In the genomic region with DNA sequence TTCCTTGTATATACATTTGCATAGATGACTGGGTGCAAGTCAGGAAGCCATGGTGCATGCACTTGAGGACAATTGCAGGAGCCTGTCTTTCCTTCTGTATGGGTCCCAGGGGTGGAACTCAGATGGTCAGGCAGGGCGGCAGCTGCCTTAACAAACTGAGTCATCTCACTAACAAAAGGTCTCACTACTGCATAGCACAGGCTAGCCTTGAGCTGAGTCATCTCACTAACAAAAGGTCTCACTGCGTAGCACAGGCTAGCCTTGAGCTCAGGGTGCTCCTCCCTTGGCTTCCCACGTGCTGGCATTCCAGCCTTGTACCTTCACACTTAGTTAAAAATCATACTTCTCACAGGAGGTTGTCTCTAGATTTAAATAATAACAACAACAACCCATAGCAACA, we compare ENCODE assay signal across 14 mouse cellular contexts.
"Had no signal": no experiment of that assay in that cellular context is flagged by ENCODE, and none has a peak within 500 bp of the region (broad histone marks: within the 10 kb centered on the region; RNA-seq: fewer than 3 reads in every experiment).

No protein-coding gene starts in this region.

- H3K9me3 ChIP-seq: limb, embryonic 12.5 days; liver, embryonic 13.5 days; lung, embryonic 15.5 days; megakaryocyte, embryonic 14.5 days; midbrain, embryonic 15.5 days; neural tube, embryonic 13.5 days; stomach, embryonic 15.5 days had no signal

- DNase-seq: kidney, postnatal 14 days; liver; liver, embryonic 13.5 days; liver, postnatal 0 days; lung, postnatal 14 days; right cerebral cortex, postnatal 14 days had no signal

- H3K27me3 ChIP-seq: kidney, embryonic 15.5 days; limb, embryonic 12.5 days; liver, embryonic 13.5 days; lung, embryonic 15.5 days; megakaryocyte, embryonic 14.5 days; midbrain, embryonic 15.5 days; neural tube, embryonic 13.5 days; stomach, embryonic 15.5 days had no signal

- H3K4me3 ChIP-seq: kidney, embryonic 15.5 days; limb, embryonic 12.5 days; liver, embryonic 13.5 days; lung, embryonic 15.5 days; megakaryocyte, embryonic 14.5 days; midbrain, embryonic 15.5 days; neural tube, embryonic 13.5 days; stomach, embryonic 15.5 days had no signal

- H3K4me2 ChIP-seq: kidney, embryonic 15.5 days; limb, embryonic 12.5 days; liver, embryonic 13.5 days; lung, embryonic 15.5 days; midbrain, embryonic 11.5 days; midbrain, embryonic 15.5 days; neural tube, embryonic 13.5 days; stomach, embryonic 15.5 days had no signal

- H3K9ac ChIP-seq: kidney, embryonic 15.5 days; limb, embryonic 12.5 days; liver, embryonic 13.5 days; liver, postnatal 0 days; lung, embryonic 15.5 days; midbrain, embryonic 15.5 days; neural tube, embryonic 13.5 days; stomach, embryonic 15.5 days had no signal

- H3K4me1 ChIP-seq: kidney, embryonic 15.5 days; limb, embryonic 12.5 days; liver, embryonic 13.5 days; lung, embryonic 15.5 days; midbrain, embryonic 15.5 days; neural tube, embryonic 13.5 days; stomach, embryonic 15.5 days had no signal

- ATAC-seq: liver, postnatal 0 days; midbrain, embryonic 15.5 days had no signal

- H3K27ac ChIP-seq: kidney, embryonic 15.5 days; limb, embryonic 12.5 days; liver, embryonic 13.5 days; lung, embryonic 15.5 days; midbrain, embryonic 15.5 days; neural tube, embryonic 13.5 days; stomach, embryonic 15.5 days had no signal
